Mouse (Mus musculus) olfactory bulb, adult 2 months (tissue): Measurements from ENCODE around the gene P2ry10b. TPM values are rescaled to one million over a fixed set of nuclear protein-coding genes. Genes with fewer than 3 reads are reported as not detected.

Experiments used
- H3K27ac ChIP-seq: fragments of 200-500 bp; 2 replicates; pipeline ENCODE4 v1.5.1; 2012; ENCODE audit warnings: low read depth, low read length; ENCODE audit not compliant: insufficient read depth
- H3K4me1 ChIP-seq: fragments of 200-500 bp; 2 replicates; pipeline ENCODE4 v1.6.1; 2012; ENCODE audit warnings: low read length; ENCODE audit not compliant: control insufficient read depth, insufficient read depth
- H3K4me3 ChIP-seq: fragments of 200-500 bp; 2 replicates; pipeline ENCODE4 v1.5.1; 2012; ENCODE audit warnings: mild to moderate bottlenecking, low read depth, low read length, moderate library complexity; ENCODE audit not compliant: insufficient read depth
- CTCF ChIP-seq: fragments of 200-500 bp; IDR thresholded peaks from 2 replicates; pipeline ENCODE4 v1.5.1; 2012; ENCODE audit warnings: low read depth, mild to moderate bottlenecking, low read length, moderate library complexity; ENCODE audit not compliant: insufficient read depth
- POLR2A ChIP-seq: fragments of 200-500 bp; IDR thresholded peaks from 2 replicates; pipeline ENCODE4 v1.6.1; 2012; ENCODE audit warnings: mild to moderate bottlenecking, low read depth, low read length, moderate library complexity; ENCODE audit not compliant: insufficient read depth
- WGBS: fragments of 180-500 bp; shearing (Covaris S2); methylation state at CpG from one replicate; pipeline ENCODE4 v1.1.7; 2018; 5-methylcytosine and 5-hydroxymethylcytosine counted together
- polyA plus RNA-seq: library from polyadenylated mRNA; stranded (reverse); fragments of >200 nt; gene quantifications from 2 replicates; pipeline ENCODE4 v1.2.4, GENCODE M21; 2012; ENCODE audit warnings: low replicate concordance; ENCODE audit not compliant: missing spikeins, insufficient read depth, insufficient read length

The P2ry10b gene
- polyA plus RNA-seq = not detected in 2 replicates

DNA sequence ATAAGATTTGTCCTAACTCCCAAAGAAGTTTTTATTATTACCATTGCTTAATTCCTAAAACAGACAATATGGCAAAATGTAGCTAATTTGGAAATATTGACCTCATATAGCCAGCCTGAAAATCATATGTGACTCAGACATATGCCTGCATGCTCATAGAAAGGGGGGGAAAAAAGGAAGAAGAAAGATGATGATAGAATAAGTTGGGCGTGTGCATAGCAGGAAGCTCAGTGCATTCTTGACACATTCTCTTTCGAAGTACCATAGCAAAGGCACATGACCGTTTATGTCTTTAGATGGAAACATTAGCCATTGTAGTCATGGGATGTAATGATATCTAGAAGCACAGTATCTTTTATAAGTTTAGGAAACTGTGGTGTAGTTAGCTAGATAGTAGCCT lies at the start of gene P2ry10b:
P2ry10b (plus strand) TSS at position 247 of the 400 bp plus-strand sequence.
- Histone ChIP-seq H3K4me3 (no peak within 1 kb of the TSS), H3K4me1 (no peaks in the 10 kb centered on the region), H3K27ac (no peak within 1 kb of the TSS)
- TF ChIP-seq CTCF = no peak
- TF ChIP-seq POLR2A = no peak
- 88% methylated on average over 3 of the region's 3 CpGs for WGBS

DNA sequence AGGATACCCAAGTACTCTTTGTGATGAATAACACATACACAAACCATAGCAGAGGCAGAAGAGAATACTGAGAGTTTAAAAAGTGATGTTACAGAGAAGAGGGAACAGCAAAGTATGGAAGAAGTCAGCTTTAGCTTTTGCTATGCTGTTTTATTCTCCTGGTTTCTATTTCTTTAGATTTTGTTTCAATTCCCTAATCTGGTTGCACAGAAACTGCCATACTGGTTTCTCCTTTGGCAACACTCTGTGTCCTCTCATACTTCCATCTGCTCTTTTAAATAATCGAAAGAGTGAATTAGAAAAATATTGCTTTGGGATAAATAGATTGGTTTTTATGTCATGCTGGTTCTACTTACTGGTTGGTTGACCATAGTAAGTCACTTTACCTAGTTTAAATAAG lies 32.4 kb upstream of the P2ry10b start:
- Histone ChIP-seq H3K4me3 (no peak overlapping the region), H3K27ac (no peak overlapping the region), H3K4me1 (no peaks in the 10 kb centered on the region)
- 83% methylated on average over 1 of the region's 1 CpGs for WGBS
- no peak for TF ChIP-seq CTCF
- TF ChIP-seq POLR2A = no peak

DNA sequence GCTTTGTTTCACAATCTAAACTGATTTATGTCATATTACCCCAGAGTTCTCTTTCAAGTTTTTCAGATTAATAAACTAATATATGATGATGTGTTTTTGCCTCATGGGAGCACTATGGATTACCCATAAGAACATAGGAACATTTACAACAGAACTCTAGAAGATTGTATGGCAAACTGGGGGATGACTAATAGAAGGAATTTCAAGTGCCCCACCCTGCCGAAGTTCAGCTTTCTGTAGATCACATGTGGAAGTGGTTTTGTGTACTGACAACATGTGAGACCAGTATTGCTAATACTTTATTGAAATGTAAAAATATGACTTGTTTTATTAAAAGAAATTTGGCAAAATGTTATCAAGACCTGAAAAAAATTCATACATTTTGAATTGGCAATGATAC lies 31.7 kb upstream of the P2ry10b start:
- WGBS = 77% methylated on average over 1 of the region's 1 CpGs
- H3K27ac ChIP-seq = no peak overlapping the region
- H3K4me3 ChIP-seq = no peak overlapping the region
- TF ChIP-seq POLR2A = no peak
- TF ChIP-seq CTCF = no peak
- H3K4me1 ChIP-seq = no peaks in the 10 kb centered on the region

DNA sequence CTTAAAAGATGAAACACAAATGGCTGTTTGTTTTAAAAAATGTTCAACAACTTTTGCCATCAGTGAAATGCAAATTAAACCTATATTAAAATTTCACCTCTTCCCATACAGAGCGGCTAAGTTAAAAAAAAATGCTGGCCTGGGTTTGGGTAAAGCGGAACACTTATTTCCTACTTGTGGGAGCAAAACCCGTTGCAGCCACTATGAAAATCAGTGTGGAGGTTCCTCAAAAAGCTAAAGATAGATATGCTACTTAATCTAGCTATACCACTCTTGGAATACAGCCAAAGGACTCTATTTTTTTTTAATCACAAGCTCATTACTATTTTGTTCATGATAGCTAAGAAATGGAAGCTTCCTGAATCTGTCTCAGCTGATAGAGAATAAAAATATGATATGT lies 5.5 kb upstream of the P2ry10b start:
- TF ChIP-seq CTCF = no peak
- TF ChIP-seq POLR2A = no peak
- Histone ChIP-seq H3K4me1 (no peaks in the 10 kb centered on the region), H3K27ac (no peak overlapping the region), H3K4me3 (no peak overlapping the region)
- 78% methylated on average over 3 of the region's 3 CpGs for WGBS

DNA sequence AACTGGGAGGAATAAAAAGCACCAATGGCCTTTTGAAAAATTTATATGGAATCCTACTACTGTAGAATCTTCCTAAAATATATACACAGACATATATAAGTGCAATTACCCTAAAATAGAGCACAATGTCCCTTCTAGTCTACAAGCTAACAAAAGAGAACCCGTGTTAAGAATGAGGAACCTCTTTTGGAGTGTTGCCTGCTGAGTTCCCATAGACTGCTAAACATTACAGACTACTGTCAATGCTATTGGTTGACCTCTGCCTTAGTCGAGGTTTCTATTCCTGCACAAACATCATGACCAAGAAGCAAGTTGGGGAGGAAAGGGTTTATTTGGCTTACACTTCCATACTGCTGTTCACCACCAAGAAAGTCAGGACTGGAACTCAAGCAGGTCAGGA lies 4.8 kb upstream of the P2ry10b start:
- H3K4me3 ChIP-seq = no peak overlapping the region
- TF ChIP-seq CTCF (no peak), POLR2A (no peak)
- no peak overlapping the region for H3K27ac ChIP-seq
- WGBS = 69% methylated on average over 2 of the region's 2 CpGs
- no peaks in the 10 kb centered on the region for H3K4me1 ChIP-seq

DNA sequence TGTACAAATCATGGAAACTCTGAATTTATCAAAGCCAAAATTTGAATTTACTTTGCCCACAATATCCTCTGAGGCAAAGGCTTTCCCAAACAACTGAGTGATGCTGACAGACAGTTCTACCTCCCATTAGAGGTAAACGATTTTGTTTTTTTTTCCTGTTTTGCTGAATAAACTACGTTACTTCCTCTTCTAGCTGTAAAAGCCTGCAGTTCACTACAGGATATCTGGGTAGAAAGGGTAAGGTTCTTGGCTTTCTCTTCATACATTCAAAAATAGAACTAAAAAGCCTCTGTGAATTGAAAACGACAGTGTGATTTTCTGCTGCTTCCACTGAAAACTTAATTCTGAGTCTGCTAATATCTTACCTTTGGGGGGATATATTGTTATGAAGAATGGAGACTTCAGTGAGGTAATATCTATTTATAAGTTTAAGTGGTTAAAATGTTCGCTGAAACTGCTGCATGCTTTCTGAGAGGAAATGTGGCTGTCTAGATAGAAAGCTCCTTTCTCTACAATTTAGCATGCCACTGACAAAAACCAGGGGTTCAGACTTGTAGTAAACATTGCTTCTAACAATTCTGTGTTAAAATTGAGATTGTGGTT lies 765 bp downstream of the P2ry10b start:
- H3K4me1 ChIP-seq = no peaks in the 10 kb centered on the region
- WGBS = 30% methylated on average over 4 of the region's 4 CpGs
- no peak for TF ChIP-seq POLR2A
- no peak for TF ChIP-seq CTCF
- no peak overlapping the region for H3K27ac ChIP-seq
- no peak overlapping the region for H3K4me3 ChIP-seq

DNA sequence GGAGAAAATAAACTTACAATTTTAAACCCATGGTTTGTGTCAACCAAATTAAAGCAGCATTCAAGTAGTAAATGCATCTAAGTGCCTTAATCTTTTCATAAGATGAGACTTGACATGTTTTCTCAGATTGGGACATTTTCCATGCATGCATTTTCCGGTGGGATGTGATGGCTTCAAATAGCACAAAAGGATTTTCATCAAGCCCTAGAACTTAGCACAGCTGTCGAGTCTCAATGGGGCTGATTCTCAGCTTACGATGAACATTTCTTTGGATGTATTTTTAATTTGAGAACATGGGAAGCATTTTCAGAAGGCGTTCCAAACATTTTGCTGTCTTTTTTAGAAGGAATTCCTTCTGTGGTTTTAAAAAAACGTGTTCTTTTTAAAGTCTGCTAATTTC lies 1.3 kb downstream of the P2ry10b start:
- no peaks in the 10 kb centered on the region for H3K4me1 ChIP-seq
- H3K4me3 ChIP-seq = no peak overlapping the region
- 36% methylated on average over 5 of the region's 5 CpGs for WGBS
- TF ChIP-seq POLR2A = no peak
- no peak for TF ChIP-seq CTCF
- H3K27ac ChIP-seq = no peak overlapping the region

DNA sequence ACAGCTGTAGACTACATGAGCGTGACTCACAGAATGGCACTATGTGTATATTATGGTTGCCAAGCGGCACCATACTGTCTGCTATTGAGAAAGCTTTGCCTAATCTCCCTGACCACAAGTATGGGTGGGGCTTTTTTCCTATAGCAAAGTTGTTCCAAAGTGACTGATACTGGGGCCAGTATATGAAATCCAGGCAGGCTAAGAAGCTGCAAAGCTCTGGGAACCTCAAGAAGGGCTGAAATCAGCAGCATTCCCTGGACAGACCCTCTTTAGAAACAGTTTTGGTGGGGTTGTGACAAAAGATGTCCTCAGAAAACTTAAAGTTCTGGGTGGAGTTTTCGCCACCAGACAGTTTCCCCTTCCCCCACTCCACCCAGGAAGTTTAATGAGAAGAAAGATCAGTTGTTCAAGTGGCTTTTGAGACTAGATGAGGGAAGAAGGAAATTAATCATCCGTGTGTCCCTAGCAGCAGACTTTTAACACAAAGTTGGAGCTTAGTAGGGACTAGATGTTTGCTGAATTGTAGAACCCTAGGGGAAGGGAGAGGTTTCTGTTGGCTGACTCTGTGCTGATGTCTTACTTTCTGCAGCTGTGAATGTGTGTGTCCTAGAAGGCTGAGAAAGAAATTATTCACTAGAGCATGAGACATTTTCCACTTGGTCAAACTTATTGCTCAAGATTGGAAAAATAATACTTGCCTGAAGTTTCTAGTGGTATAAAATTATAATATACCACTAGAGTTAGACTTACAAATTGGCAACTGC lies 2.2 kb downstream of the P2ry10b start:
- no peak overlapping the region for H3K4me3 ChIP-seq
- no peak overlapping the region for H3K27ac ChIP-seq
- H3K4me1 ChIP-seq = no peaks in the 10 kb centered on the region
- 55% methylated on average over 4 of the region's 4 CpGs for WGBS
- TF ChIP-seq POLR2A (no peak), CTCF (no peak)

DNA sequence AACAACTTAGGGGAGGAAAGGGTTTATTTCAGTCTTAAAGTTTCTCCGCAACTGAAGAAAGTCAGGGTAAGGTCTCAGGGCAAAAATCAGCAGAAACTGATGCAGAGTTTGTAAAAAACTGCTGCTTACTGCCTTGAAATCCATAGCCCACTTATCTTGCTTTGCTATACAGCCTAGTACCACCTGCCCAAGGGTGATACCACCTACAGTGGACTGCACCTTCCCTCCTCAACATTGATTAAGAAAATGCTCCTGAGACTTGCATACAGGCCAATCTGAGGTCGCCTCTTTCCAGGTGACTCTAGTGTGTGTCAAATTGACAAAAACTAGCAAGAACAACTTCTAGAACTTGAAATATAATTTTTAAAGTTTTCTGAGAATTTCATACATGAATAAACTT lies 7.3 kb downstream of the P2ry10b start:
- 78% methylated on average over 2 of the region's 2 CpGs for WGBS
- no peak for TF ChIP-seq CTCF
- no peak for TF ChIP-seq POLR2A
- H3K4me3 ChIP-seq = no peak overlapping the region

DNA sequence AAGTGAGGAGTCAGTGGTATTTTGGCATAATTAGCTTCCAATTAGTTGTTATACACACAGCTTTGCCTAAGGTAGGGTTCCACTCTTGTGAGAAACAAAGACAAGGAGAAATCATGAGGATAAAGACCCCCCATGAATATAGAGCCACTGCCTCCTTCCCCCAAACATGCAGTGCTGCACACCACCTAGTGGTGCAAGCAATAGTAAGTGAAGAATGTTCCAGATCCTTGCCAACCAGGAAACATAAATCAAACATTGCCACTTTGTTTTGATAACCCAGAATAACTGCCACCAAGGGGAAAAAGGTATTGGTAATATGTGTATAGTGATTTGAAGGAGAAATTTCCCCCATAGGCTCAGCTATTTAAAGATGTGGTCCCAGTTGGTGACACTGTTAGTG lies 11.8 kb downstream of the P2ry10b start:
- TF ChIP-seq CTCF = no peak
- TF ChIP-seq POLR2A = no peak
- Histone ChIP-seq H3K27ac (no peak overlapping the region), H3K4me1 (no peaks in the 10 kb centered on the region), H3K4me3 (no peak overlapping the region)

More for the DNA sequence above, 7.3 kb downstream of the P2ry10b start:
- no peak overlapping the region for H3K27ac ChIP-seq
- no peaks in the 10 kb centered on the region for H3K4me1 ChIP-seq
